Mouse (Mus musculus): Measurements from ENCODE around the gene Il27ra.
A peak's percentile ranks its signal among the peaks of the same experiment; 100 is the strongest.

The Il27ra gene

GRCm38 (mm10) chr8:84065457-84066072, 23.2 kb upstream of the Il27ra start:
- no peak for DNase-seq

DNA sequence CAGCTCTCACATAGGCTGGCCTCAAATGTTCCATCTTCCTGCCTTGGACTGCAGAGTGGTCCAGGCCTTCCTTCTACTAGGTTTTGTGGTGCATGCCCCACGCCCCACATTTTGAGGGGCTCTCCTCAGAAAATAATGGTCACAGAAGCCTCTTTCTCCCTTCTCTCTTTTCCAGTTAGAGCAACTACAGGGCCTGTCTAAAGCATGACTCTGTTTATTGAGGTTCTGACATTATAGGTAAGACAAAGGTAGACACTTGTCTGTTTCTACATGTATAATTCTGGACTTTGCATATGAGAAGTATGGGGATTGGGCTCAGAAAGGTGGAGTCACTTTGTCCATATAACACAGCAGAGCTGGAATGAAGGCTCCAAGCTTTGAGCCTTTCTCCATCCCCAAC, 22.6 kb upstream of the Il27ra start, which contains the start of gene Gm10643:
Gene Gm10643, minus strand, starts transcription at position 101 of the 400 bp plus-strand sequence.
- DNase-seq = no peak

DNA sequence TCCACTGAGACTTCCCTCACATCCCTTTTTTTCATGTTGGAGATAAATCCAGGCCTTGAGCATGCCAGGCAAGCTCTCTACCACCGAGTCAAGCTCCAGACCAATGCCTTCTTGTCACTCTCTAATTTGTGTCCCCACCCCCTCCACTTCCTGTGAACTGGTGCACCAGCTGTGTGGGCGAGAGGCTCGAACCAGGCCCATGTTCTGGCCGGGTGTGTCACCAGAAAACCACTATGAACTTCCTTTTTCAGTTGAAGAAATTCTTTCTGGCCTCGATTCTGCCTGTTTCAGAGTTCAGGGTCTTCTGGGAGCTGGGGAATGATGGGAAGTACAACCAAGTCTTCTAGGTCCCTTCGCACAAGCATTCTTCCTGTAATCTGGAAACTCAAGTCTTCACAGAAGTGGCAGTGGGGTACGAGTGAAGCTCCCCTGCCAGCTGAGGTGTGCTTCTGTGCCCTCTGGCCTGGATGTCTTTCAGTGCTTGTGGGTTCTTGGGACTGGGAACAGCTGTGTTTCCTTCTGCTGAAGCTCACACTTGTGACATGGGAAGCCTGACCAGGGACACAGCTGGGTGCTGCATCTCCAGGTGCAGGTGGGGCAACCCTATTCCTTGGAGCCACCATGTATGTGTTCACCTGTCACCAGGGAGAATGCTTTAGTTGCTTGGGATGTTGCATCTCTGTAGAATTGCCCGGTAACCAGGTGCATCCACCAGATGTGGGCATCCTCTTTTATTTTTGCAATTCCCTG, 21.6 kb upstream of the Il27ra start:
- peak; percentile 97 for DNase-seq

DNA sequence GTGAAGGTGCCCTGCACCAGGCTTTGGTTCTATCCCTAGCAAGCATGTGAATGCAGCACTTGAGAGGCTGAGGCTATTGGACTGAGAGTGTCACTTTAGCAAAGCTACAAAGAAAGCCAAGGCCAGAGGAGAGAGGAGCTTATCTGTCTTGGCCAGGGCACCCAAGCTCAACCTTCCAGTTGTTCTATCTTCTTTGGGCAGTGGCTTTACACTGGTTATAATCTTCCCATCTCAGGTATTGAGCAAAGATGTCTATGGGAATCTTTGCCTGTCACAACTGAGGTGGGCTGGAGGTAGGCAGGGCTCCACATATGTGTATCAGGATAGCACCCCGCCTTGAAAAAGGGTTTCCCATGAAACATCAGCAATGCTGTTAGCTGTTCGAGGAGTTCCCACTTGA, 17.9 kb upstream of the Il27ra start:
- DNase-seq = no peak

- DNase-seq = no peak
These were observed 16.8 kb upstream of the Il27ra start for GRCm38 (mm10) chr8:84059226-84059625.

- DNase-seq = peak; percentile 82
These were observed 15.4 kb upstream of the Il27ra start for GRCm38 (mm10) chr8:84057827-84058226.

GRCm38 (mm10) chr8:84053229-84053628, 10.8 kb upstream of the Il27ra start:
- no peak for DNase-seq

DNA sequence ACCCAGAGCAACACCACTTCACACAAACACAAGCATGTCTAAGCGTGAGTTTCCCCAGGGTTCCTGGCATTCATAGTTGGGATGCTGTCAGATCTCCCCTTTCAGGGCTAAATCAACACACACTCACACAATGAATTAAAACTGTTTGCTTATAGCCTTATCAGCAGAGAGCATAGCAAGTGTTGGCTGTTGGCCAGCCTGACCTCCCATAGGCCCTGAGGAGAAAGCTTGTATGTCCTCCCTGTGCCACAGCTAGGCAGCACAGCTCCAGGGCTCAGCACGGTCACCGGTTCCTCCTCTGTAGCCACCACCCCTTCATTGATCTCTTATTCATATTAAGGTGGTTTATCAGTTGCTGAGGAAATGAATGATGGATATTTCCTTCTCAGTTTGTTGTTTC, 10.4 kb upstream of the Il27ra start:
- DNase-seq = no peak

DNA sequence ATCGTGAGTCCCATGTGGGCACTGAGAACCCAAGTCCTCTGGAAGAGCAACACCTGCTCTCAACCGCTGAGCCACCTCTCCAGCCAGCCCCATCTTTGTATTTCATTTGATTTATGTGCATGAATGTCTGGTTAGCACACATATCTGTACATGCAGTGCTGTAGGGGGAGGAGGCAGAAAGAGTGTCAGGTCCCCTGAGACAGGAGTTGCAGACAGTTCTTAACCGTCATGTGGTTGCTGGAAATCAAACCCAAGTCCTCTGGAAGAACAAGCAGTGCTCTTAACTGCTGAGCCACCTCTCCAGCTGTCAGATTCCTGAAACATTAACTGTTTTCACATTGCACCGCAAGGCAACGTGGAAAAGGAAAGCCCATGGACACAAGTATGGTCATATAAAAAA, 5.8 kb upstream of the Il27ra start:
- peak; percentile 94 for DNase-seq

- no peak for DNase-seq
These were observed 4.1 kb upstream of the Il27ra start for GRCm38 (mm10) chr8:84046505-84046904.

DNA sequence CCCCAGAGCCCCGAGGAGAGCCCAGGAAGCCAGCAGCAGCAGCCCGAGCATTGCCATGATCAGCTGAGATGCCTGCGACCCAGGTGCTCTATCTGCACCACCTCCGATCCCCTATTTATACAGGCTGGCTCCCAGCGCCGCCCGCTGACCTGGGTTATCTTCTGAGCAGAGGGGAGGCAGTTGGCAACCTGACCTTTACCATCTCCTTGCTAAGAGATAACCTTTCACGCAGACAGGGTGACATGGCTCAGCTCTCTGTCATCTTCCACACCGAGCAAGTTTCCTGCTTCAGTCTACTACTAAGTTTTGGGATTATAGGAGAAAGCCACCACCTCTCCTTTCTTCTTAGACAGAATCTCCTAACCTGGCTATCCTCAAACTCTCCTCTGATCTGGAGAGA, 2.5 kb upstream of the Il27ra start, which contains the start of gene Rln3:
Gene Rln3, minus strand, starts transcription at position 101 of the 400 bp plus-strand sequence.
- DNase-seq = no peak

DNA sequence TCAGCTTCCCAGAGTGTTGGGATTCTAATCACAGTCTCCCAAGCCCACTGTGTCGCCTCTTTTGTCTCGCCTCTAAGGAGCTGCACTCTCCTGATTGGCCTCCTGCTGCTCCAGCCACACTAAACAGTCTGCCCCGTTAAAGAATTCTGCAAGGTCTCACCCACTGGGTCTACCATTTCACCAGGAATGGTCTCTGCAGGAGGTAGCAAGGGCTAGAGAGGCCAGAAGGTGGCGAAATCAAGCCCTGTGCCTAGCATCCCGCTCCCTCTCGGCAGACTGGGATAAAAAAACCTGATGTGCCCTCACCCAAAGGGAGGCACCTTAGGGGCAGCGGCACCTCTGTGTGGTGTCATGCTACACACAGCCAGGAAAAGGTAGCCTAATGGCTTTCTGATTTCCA, 1.7 kb upstream of the Il27ra start:
- DNase-seq = no peak

GRCm38 (mm10) chr8:84042948-84043342, 556 bp upstream of the Il27ra start:
- peak; percentile 98 for DNase-seq

DNA sequence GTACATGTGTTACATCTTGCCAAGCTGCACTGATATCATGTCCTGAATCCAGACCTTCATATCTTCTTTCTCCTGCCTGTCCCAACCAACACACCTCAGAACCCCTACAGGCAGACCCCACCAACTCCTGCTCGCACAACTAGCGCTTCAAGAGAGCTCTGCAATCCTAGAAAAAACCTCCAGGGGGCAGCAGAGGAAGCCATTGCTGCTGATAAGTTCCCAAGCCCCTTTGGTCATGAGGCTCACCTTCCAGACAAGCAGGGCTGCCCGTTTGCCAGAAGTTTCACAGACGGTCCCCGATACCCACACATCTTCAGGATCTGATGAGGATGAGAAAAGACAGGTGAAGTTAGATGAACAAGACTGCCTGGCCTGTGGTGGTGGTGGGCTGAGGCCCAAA, 3.3 kb downstream of the Il27ra start:
- peak; percentile 96 for DNase-seq

- DNase-seq = peak; percentile 96
These were observed 4.4 kb downstream of the Il27ra start for GRCm38 (mm10) chr8:84038015-84038414.

DNA sequence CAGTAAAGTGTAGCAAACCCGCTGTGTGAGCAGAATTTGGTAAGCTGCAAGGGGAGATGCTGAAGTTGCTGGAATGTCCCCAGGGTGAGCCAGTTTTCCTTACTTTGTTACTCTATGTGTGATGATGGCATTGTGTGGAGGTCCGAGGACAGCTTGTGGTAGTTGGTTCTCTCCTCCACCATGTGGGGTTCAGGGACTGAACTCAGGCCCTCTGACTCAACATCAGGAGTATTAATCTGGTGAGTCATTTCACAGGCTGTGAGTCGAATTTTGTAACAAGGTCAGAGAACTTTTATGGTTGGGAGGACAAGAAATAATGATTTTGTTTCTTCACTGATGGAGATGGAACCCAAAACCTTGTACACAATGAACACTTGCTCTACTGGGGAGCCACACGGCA, 9.6 kb downstream of the Il27ra start:
- no peak for DNase-seq

- no peak for DNase-seq
These were observed 13.1 kb downstream of the Il27ra start for GRCm38 (mm10) chr8:84029272-84029671.

DNA sequence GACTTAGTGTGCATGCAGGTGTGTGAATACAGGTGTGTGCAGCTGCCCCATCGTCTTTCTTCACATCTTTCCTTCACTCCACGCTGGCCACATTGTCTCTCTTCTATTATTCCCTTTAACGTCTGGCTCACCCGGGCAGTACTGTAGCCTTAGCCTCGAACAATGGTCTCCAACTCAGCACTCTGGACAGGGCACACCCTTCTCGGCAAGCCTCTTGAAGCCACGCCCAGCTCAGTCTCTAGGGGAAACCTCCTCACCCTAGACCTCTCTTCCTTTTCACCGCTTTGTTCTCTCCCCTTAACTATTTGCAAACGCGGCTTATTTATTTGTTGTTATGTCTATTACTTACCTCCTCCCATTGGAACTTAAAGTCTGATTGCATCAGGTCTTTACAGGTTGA, 14.9 kb downstream of the Il27ra start:
- no peak for DNase-seq

DNA sequence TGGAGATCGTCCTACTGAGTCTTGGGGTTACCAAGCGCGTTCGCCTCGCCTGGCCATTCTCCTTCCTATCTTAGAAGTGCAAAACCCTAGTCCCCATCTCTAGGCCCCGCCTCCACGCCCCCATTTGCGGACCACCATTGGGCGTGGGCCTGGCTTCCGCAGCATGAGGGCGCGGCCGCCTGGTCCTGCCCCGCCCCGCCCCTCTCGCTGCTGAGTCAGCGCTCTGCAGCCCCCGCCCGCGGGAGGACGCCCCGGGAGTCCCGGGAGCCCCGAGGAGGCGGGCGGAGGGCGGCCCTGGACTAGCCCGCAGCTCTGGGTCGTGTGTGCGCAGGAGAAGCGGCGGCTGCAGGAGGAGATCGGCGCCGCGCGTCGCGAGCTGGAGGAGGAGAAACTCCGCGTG, 16.5 kb downstream of the Il27ra start:
- no peak for DNase-seq

DNA sequence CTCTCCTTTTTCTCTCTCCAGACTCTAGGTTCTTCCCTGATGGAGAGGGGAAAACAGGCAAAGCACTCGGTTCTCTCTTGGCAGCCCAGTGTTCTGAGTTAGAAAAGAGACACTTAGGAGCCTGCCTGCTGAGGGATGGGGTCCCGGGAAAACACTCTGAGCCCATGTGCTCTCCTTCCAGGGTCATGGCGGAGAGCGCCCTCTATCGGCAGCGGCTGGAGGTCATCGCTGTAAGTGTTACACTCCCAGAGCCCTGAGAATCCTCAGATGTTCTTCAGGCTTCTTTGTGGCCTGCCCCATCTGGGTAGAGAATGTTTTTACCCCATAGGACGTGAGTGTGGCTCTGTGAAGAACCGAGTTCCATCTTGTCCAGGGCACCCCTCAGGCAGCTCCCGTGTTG, 18.2 kb downstream of the Il27ra start:
- DNase-seq = no peak

- no peak for DNase-seq
These were observed 18.8 kb downstream of the Il27ra start for GRCm38 (mm10) chr8:84023631-84024030.

GRCm38 (mm10) chr8:84023085-84023484, 19.3 kb downstream of the Il27ra start:
- peak; percentile 98 for DNase-seq

- DNase-seq = no peak
These were observed 20.8 kb downstream of the Il27ra start for GRCm38 (mm10) chr8:84021569-84021968.

DNA sequence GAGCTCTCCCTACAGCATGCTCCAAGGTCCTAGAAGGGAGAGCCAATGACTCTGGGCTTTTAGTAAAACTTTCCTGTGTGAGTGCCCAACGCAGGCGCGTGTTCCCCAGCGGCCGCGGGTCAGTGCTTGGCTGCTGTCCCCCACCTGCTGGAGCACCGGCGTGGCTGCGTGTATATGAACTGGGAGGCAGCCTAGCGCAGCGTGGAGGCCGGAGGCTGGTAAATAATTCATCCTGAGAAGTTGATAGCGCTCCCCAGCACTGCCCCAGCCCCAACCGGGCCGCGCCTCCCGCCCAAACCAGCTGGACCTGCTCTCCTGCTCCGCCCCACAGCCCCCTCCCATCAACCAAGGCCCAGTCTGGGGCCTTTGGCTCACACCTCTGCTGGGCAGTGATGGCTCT, 21.3 kb downstream of the Il27ra start, which contains the start of gene Palm3:
Gene Palm3, plus strand, starts transcription at position 376 of the 400 bp plus-strand sequence.
- DNase-seq = no peak

- no peak for DNase-seq
These were observed 22.7 kb downstream of the Il27ra start for GRCm38 (mm10) chr8:84019738-84020137.
